Mouse (Mus musculus) lung, embryonic 16.5 days (tissue): Measurements from ENCODE around the gene Chil1. TPM values are rescaled to one million over a fixed set of nuclear protein-coding genes. Genes with fewer than 3 reads are reported as not detected.

Experiments used
- ATAC-seq: fragments of 200-750 bp; cut with Nextera tagmentation; 2 replicates; pipeline ENCODE4 v1.8.0; 2017; ENCODE audit warnings: low read depth, mild to moderate bottlenecking, moderate library complexity
- H3K27ac ChIP-seq: fragments of 300-500 bp; sonication (generic); 2 replicates; pipeline ENCODE4 v1.5.1; 2014; ENCODE audit warnings: mild to moderate bottlenecking, control low read depth, low read length
- H3K27me3 ChIP-seq: fragments of 300-500 bp; sonication (generic); 2 replicates; pipeline ENCODE4 v1.6.1; 2014; ENCODE audit warnings: low read depth, low read length, mixed read lengths; ENCODE audit not compliant: control insufficient read depth, insufficient read depth
- H3K36me3 ChIP-seq: fragments of 300-500 bp; sonication (generic); 2 replicates; pipeline ENCODE4 v1.6.1; 2014; ENCODE audit warnings: low read length; ENCODE audit not compliant: control insufficient read depth, insufficient read depth
- H3K4me1 ChIP-seq: fragments of 300-500 bp; sonication (generic); replicated peaks from 2 replicates; pipeline ENCODE4 v1.6.1; 2014; ENCODE audit warnings: low read length, mixed read lengths; ENCODE audit not compliant: control insufficient read depth, insufficient read depth
- H3K4me2 ChIP-seq: fragments of 300-500 bp; sonication (generic); 2 replicates; pipeline ENCODE4 v1.6.1; 2014; ENCODE audit warnings: low read depth, low read length, control low read depth
- H3K4me3 ChIP-seq: fragments of 300-500 bp; sonication (generic); 2 replicates; pipeline ENCODE4 v1.5.1; 2014; ENCODE audit warnings: mild to moderate bottlenecking, low read length, control low read depth
- H3K9ac ChIP-seq: fragments of 300-500 bp; sonication (generic); 2 replicates; pipeline ENCODE4 v1.6.1; 2014; ENCODE audit warnings: low read length, control low read depth
- H3K9me3 ChIP-seq: fragments of 300-500 bp; sonication (generic); 2 replicates; pipeline ENCODE4 v1.6.1; 2016; ENCODE audit warnings: low read length; ENCODE audit not compliant: control insufficient read depth
- whole genome bisulfite sequencing: fragments of 180-500 bp; shearing (Covaris S2); extraction: QIAGEN DNeasy Blood & Tissue Kit; methylation state at CpG from one replicate; pipeline ENCODE4 v1.1.7; 2014; 5-methylcytosine and 5-hydroxymethylcytosine counted together
- polyA plus RNA-seq: library from polyadenylated mRNA; unstranded; fragments of >200 nt; fragmentation: Nextera tagmentation; extraction: Ambion mirVana; gene quantifications from 2 replicates; pipeline ENCODE4 v1.2.1, GENCODE M21; 2015

The Chil1 gene
- polyA plus RNA-seq, 1 experiment from 2014 or later: 1.2 TPM

DNA sequence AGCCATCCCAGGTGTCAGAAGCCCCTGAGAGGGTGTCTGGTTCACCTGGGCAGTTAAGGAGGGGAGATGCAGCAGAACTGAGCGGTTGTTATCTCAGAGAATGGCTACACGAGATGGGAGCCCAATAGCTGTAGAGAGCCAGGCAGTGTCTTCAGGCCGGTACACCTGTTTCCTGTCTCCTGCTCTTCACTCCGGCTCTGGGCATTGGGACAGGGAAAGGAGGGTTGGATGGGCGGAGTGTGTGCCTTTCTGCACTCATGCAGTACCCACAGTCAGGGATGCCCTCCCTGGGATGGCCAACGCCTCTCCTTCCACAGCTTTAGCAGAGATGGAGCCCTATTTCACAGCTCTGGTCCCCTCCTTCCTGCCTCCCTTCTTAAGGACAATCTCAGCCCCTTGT lies 29.1 kb downstream of the Chil1 start:
- Histone ChIP-seq H3K9me3 (no peaks in the 10 kb centered on the region), H3K27ac (no peak overlapping the region), H3K27me3 (no peaks in the 10 kb centered on the region), H3K4me1 (peaks cover 12% of the 10 kb centered on the region), H3K9ac (no peak overlapping the region), H3K36me3 (no peaks in the 10 kb centered on the region), H3K4me2 (no peak overlapping the region), H3K4me3 (no peak overlapping the region)
- 39% methylated on average over 6 of the region's 6 CpGs for WGBS
- ATAC-seq: no peak

- Histone ChIP-seq H3K4me3 (no peak overlapping the region), H3K27me3 (no peaks in the 10 kb centered on the region), H3K9me3 (no peaks in the 10 kb centered on the region), H3K27ac (no peak overlapping the region), H3K36me3 (no peaks in the 10 kb centered on the region), H3K4me2 (no peak overlapping the region), H3K4me1 (peaks cover 9% of the 10 kb centered on the region), H3K9ac (no peak overlapping the region)
- WGBS: 10% methylated on average over 2 of the region's 2 CpGs
- no peak for ATAC-seq
These were observed 29.7 kb downstream of the Chil1 start for GRCm38 (mm10) chr1:134211631-134212030.

DNA sequence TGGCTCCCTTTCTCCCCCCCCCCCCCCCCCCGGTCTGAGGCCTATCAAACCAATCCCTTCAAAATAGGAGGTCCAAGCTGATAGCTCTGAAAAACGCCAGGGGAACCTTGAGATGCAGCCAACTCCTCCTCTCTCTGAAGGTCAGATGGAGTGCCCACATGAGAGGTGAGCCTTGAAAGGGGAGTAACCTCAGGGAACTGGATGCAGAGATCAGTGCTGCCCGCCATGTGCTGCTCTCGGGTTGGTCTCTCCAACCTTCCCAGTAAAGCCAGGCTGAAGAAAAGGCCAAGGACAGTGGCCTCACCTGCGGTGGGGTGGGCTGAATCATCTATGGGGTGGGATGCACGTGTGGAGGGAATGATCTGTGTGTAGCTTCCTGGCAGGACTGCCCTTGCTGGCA lies 30.4 kb downstream of the Chil1 start:
- Histone ChIP-seq H3K27ac (no peak overlapping the region), H3K36me3 (no peaks in the 10 kb centered on the region), H3K9me3 (no peaks in the 10 kb centered on the region), H3K4me1 (peaks cover 9% of the 10 kb centered on the region), H3K27me3 (no peaks in the 10 kb centered on the region), H3K4me2 (no peak overlapping the region), H3K4me3 (no peak overlapping the region), H3K9ac (no peak overlapping the region)
- no peak for ATAC-seq
- 74% methylated on average over 5 of the region's 6 CpGs for WGBS

DNA sequence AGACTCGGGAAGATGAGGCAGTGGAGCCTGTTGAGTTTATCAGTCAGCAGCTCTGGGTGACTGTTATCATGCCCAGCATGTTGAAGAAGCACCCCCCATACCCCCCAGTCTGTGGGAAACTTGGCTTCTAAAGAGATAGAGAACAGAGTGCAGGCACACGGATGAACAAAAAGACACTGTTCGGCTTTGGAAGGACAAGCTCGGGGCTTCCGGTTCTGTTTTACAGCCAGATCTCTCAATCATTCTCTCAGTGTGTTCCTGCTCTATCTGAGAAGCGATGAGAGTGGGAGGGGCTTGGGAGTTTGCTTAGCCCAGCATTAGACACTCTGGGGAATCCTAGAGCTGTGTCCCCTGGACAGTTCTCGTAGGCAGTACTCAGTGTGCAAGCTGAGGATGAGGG lies 31.4 kb downstream of the Chil1 start:
- Histone ChIP-seq H3K9ac (no peak overlapping the region), H3K9me3 (no peaks in the 10 kb centered on the region), H3K27me3 (no peaks in the 10 kb centered on the region), H3K4me3 (no peak overlapping the region), H3K27ac (no peak overlapping the region), H3K36me3 (no peaks in the 10 kb centered on the region), H3K4me1 (peaks cover 12% of the 10 kb centered on the region), H3K4me2 (no peak overlapping the region)
- no peak for ATAC-seq
- WGBS: 43% methylated on average over 7 of the region's 7 CpGs

DNA sequence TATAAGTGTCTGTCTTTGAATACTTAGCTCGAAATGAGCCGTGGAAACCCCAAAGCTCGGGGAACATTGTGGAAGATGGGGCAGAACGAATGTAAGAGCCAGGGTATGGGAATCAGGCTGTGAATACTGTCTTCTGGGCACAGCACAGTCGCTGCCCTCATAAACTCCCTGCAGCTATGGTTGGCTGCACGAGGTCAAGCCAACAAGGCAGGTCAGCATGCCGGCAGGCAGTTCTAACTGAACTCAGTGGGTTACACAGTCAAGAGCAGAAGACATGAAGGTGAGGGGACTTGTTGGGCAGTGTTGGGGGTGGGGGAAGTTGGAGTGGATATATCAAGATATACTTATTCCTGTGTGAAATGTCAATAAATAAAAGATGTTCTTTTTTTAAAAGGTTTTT lies 33.1 kb downstream of the Chil1 start:
- Histone ChIP-seq H3K9me3 (no peaks in the 10 kb centered on the region), H3K27ac (no peak overlapping the region), H3K36me3 (no peaks in the 10 kb centered on the region), H3K9ac (no peak overlapping the region), H3K4me3 (no peak overlapping the region), H3K4me2 (no peak overlapping the region), H3K4me1 (peaks cover 12% of the 10 kb centered on the region), H3K27me3 (no peaks in the 10 kb centered on the region)
- ATAC-seq: no peak
- WGBS: 69% methylated on average over 7 of the region's 7 CpGs

GRCm38 (mm10) chr1:134215751-134216628 lies 34.0 kb downstream of the Chil1 start:
- no peak for ATAC-seq
- no peak overlapping the region for H3K27ac ChIP-seq
- 39% methylated on average over 11 of the region's 11 CpGs for WGBS
- peaks cover 9% of the 10 kb centered on the region for H3K4me1 ChIP-seq
- no peaks in the 10 kb centered on the region for H3K9me3 ChIP-seq
- no peaks in the 10 kb centered on the region for H3K36me3 ChIP-seq
- H3K27me3 ChIP-seq: no peaks in the 10 kb centered on the region
- no peak overlapping the region for H3K4me2 ChIP-seq
- no peak overlapping the region for H3K9ac ChIP-seq
- no peak overlapping the region for H3K4me3 ChIP-seq

- Histone ChIP-seq H3K4me2 (no peak overlapping the region), H3K9me3 (no peaks in the 10 kb centered on the region), H3K4me3 (no peak overlapping the region), H3K27ac (no peak overlapping the region), H3K4me1 (peaks cover 3% of the 10 kb centered on the region; the same call in 1 of the 2 replicates), H3K36me3 (no peaks in the 10 kb centered on the region), H3K27me3 (no peaks in the 10 kb centered on the region), H3K9ac (no peak overlapping the region)
- WGBS: 87% methylated on average over 2 of the region's 2 CpGs
- no peak for ATAC-seq
These were observed 34.6 kb downstream of the Chil1 start for GRCm38 (mm10) chr1:134216629-134216971.

DNA sequence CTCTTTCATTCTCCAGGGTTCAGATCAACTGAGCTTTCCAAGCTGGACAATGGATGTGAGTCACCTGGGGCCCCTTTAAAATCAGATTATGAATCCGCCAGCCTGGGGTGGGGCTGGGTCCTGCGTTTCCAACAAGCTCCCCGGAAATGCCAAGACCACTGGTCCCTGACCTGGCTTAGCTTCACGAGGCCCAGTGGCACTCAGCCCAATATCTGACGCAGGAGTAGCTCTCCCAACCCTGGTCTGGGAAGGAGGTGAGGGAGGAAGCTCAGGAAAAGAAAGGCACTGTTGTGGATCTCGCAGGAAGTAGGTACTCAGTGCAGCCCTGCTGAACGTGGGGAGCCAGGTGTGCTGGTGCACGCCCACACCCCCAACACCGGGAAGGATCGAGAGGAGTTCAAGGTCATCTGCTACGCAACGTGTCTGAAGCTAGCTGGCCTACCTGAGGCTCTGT lies 35.1 kb downstream of the Chil1 start:
- 41% methylated on average over 12 of the region's 12 CpGs for WGBS
- H3K27ac ChIP-seq: no peak overlapping the region
- no peak overlapping the region for H3K4me3 ChIP-seq
- peak; percentile 58; the same call in 1 of the 2 replicates for ATAC-seq
- H3K36me3 ChIP-seq: no peaks in the 10 kb centered on the region
- no peaks in the 10 kb centered on the region for H3K27me3 ChIP-seq
- no peak overlapping the region for H3K9ac ChIP-seq
- H3K4me1 ChIP-seq: peaks cover 3% of the 10 kb centered on the region; the same call in 1 of the 2 replicates
- no peak overlapping the region for H3K4me2 ChIP-seq
- H3K9me3 ChIP-seq: no peaks in the 10 kb centered on the region

DNA sequence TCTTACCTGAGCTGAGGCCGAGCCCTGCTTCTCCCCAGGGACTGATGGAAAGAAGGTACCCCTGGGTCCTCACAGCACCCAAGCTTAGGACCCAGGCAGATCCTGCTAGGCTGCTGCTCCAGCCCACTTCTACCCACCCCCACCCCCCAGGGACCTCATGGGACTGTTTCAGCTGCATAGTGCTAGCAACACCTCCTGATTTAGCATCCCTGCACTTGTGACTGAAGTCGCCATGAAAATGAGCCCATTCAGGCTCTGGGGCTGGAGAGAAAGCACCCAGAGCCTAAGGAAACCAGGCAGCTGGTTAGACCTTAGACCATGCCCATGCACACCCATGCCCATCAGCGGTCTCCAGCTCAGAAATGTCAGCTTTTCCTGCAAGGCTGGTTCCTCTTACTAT lies 36.0 kb downstream of the Chil1 start:
- 73% methylated on average over 3 of the region's 3 CpGs for WGBS

More for the DNA sequence above, 36.0 kb downstream of the Chil1 start:
- H3K4me1 ChIP-seq: peaks cover 8% of the 10 kb centered on the region; the same call in 1 of the 2 replicates
- no peak overlapping the region for H3K9ac ChIP-seq
- H3K27me3 ChIP-seq: no peaks in the 10 kb centered on the region
- H3K4me3 ChIP-seq: no peak overlapping the region
- no peak for ATAC-seq
- no peaks in the 10 kb centered on the region for H3K36me3 ChIP-seq
- H3K27ac ChIP-seq: no peak overlapping the region
- H3K9me3 ChIP-seq: no peaks in the 10 kb centered on the region
- H3K4me2 ChIP-seq: no peak overlapping the region
